Mouse (Mus musculus): ENCODE measurements around the gene Bdh1.

GRCm38 (mm10) chr16:31499681-31500310 is 77.7 kb downstream of the Bdh1 start:
- TF ChIP-seq CTCF (conservative IDR thresholded peaks at IDR 0.05; ENCODE audit: insufficient read depth, insufficient read length, low read depth, low read length) (no peak), POLR2A (IDR thresholded peaks at IDR 0.05; ENCODE audit: low read depth, low read length) (no peak)

Data from kidney, adult 2 months (tissue).